16 mouse cellular contexts compared by ENCODE assay signal in the genomic region with DNA sequence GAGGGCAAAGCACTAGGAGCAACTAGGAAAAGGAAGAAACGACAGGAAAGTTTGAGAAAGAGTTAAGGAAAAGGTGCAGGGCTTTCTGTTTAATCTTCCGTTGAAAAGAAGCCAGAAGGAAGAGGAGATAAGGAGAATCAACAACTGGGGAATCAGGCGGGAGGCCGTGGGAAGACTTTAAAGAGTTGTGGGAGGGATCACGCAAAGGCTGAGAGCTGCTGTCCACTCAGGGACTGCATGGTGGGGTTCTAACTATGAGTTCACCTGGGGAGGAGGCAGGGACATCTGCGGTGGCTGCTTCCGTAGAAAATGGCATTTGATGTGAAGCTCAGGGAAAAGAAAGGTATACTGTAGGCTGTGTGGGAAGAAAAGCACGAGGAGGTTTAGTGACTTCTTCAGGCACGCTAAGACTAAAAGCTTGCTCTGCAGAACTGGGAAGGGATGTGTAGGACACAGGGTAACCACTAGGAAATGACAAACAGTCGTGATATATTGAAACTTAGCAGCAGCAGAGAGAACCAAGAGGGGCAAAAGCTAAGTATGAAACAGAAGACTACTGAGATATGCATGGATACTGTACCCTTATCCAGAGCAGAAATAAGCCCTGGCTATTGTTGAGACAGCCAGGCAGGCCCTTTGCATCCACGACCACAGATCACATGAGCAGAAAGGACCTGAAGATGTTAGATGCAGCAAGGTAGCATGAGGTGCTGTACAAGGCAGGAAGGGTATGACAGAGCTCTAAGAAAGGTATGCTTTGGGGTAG.
DNase-seq lines count a peak whose midpoint lies in the region; ATAC-seq lines count a peak whose summit lies in the region.
"Had no signal": no experiment of that assay in that cellular context is flagged by ENCODE, and none has a peak within 500 bp of the region (broad histone marks: within the 10 kb centered on the region; RNA-seq: fewer than 3 reads in every experiment).

No protein-coding gene starts in this region.

- peaks cover 4% of the 10 kb centered on the region; the same call in 1 of the 2 replicates for H3K36me3 ChIP-seq in heart, embryonic 13.5 days
- H3K36me3 ChIP-seq in lung, embryonic 15.5 days: no peaks in the 10 kb centered on the region
- no peaks in the 10 kb centered on the region for H3K36me3 ChIP-seq in liver, embryonic 11.5 days (ENCODE audit: control insufficient read depth, insufficient read depth, low read length)
- no peaks in the 10 kb centered on the region for H3K36me3 ChIP-seq in stomach, embryonic 16.5 days (ENCODE audit: control insufficient read depth, insufficient read depth, low read length)
- H3K36me3 ChIP-seq: embryonic facial prominence, embryonic 15.5 days had no signal

- no peak overlapping the region for H3K27ac ChIP-seq in heart, embryonic 13.5 days (replicated peaks)
- no peak overlapping the region for H3K27ac ChIP-seq in lung, embryonic 15.5 days
- H3K27ac ChIP-seq in liver, embryonic 11.5 days (ENCODE audit: low read depth, low read length): no peak overlapping the region; the same call in 1 of the 2 replicates
- no peak overlapping the region for H3K27ac ChIP-seq in stomach, embryonic 16.5 days (ENCODE audit: low read length)
- H3K27ac ChIP-seq: embryonic facial prominence, embryonic 15.5 days; hindbrain, embryonic 14.5 days had no signal

- peaks cover 26% of the 10 kb centered on the region for H3K4me1 ChIP-seq in heart, embryonic 13.5 days
- peaks cover 6% of the 10 kb centered on the region; the same call in 1 of the 2 replicates for H3K4me1 ChIP-seq in lung, embryonic 15.5 days
- peaks cover 12% of the 10 kb centered on the region for H3K4me1 ChIP-seq in liver, embryonic 11.5 days (replicated peaks; ENCODE audit: control insufficient read depth, insufficient read depth, low read length)
- peaks cover 6% of the 10 kb centered on the region for H3K4me1 ChIP-seq in stomach, embryonic 16.5 days (ENCODE audit: control insufficient read depth, insufficient read depth, low read length)
- H3K4me1 ChIP-seq: embryonic facial prominence, embryonic 15.5 days; megakaryocyte, embryonic 14.5 days had no signal

- no peak for DNase-seq in heart, adult 18-20 months
- DNase-seq in lung, postnatal 36 days: no peak
- DNase-seq in liver, embryonic 11.5 days (ENCODE audit: low spot score): no peak
- no peak for DNase-seq in adrenal gland, adult 2 months
- no peak for DNase-seq in right cerebral cortex, adult 2 months (ENCODE audit: low spot score in 2 of 2)
- DNase-seq: cerebellum, adult 11-12 months; forebrain, postnatal 0 days; gastrocnemius, postnatal 25 days; kidney, adult 8-10 months; thymus, adult 18-20 months had no signal

- 17% methylated on average over 11 of the region's 11 CpGs for WGBS in heart, embryonic 13.5 days
- WGBS in lung, embryonic 15.5 days: 12% methylated on average over 11 of the region's 11 CpGs
- 17% methylated on average over 11 of the region's 11 CpGs for WGBS in liver, embryonic 11.5 days
- WGBS in stomach, embryonic 16.5 days: 22% methylated on average over 11 of the region's 11 CpGs

- peaks cover 10% of the 10 kb centered on the region for H3K9me3 ChIP-seq in heart, embryonic 13.5 days
- H3K9me3 ChIP-seq in lung, embryonic 15.5 days: 0 out of 2 replicates have a peak, but pooled peaks cover 3% of the 10 kb centered on the region
- peaks cover 6% of the 10 kb centered on the region for H3K9me3 ChIP-seq in liver, embryonic 11.5 days (ENCODE audit: control insufficient read depth, low read length)
- H3K9me3 ChIP-seq in stomach, embryonic 16.5 days (replicated peaks; ENCODE audit: control insufficient read depth, low read length): peaks cover 6% of the 10 kb centered on the region
- H3K9me3 ChIP-seq: embryonic facial prominence, embryonic 15.5 days had no signal

- H3K27me3 ChIP-seq in heart, embryonic 13.5 days (replicated peaks): no peaks in the 10 kb centered on the region
- H3K27me3 ChIP-seq in lung, embryonic 15.5 days: no peaks in the 10 kb centered on the region
- H3K27me3 ChIP-seq in liver, embryonic 11.5 days (replicated peaks; ENCODE audit: control insufficient read depth, insufficient read depth, low read length): no peaks in the 10 kb centered on the region
- no peaks in the 10 kb centered on the region for H3K27me3 ChIP-seq in stomach, embryonic 16.5 days (ENCODE audit: control insufficient read depth, insufficient read depth, low read length)
- H3K27me3 ChIP-seq: embryonic facial prominence, embryonic 15.5 days; megakaryocyte, embryonic 14.5 days had no signal

- peak overlapping the region; percentile 55 for H3K4me2 ChIP-seq in heart, embryonic 13.5 days
- peak overlapping the region; percentile 39 for H3K4me2 ChIP-seq in lung, embryonic 15.5 days
- peak overlapping the region; percentile 40 for H3K4me2 ChIP-seq in liver, embryonic 11.5 days
- H3K4me2 ChIP-seq in stomach, embryonic 16.5 days (ENCODE audit: low read depth, low read length): peak overlapping the region; percentile 38
- H3K4me2 ChIP-seq: embryonic facial prominence, embryonic 15.5 days; hindbrain, embryonic 14.5 days had no signal

- ATAC-seq in heart, embryonic 13.5 days (ENCODE audit: extremely low read depth, insufficient number of reproducible peaks, low FRiP score, low TSS enrichment): no peak
- ATAC-seq in lung, embryonic 15.5 days (ENCODE audit: borderline replicate concordance, extremely low read depth, low FRiP score, low TSS enrichment): no peak
- ATAC-seq in liver, embryonic 11.5 days (replicated peaks; ENCODE audit: low FRiP score): peak; percentile 79
- no peak for ATAC-seq in stomach, embryonic 16.5 days (ENCODE audit: insufficient read depth, low FRiP score)
- ATAC-seq: forebrain, postnatal 0 days had no signal

- peak overlapping the region; percentile 5 for H3K4me3 ChIP-seq in heart, embryonic 13.5 days
- no peak overlapping the region for H3K4me3 ChIP-seq in lung, embryonic 15.5 days
- no peak overlapping the region for H3K4me3 ChIP-seq in liver, embryonic 11.5 days (ENCODE audit: low read depth, low read length)
- H3K4me3 ChIP-seq in stomach, embryonic 16.5 days (replicated peaks; ENCODE audit: low read length): peak overlapping the region; percentile 1; the same call in 1 of the 2 replicates
- H3K4me3 ChIP-seq: embryonic facial prominence, embryonic 15.5 days; megakaryocyte, embryonic 14.5 days had no signal

- peak overlapping the region; percentile 16; the same call in 1 of the 2 replicates for H3K9ac ChIP-seq in heart, embryonic 13.5 days
- H3K9ac ChIP-seq in lung, embryonic 15.5 days: no peak overlapping the region
- H3K9ac ChIP-seq in liver, embryonic 11.5 days (ENCODE audit: low read depth, low read length): 0 out of 2 replicates have a peak overlapping the region, but pooled peaks have one; percentile 35
- no peak overlapping the region for H3K9ac ChIP-seq in stomach, embryonic 16.5 days (ENCODE audit: low read length)
- H3K9ac ChIP-seq: embryonic facial prominence, embryonic 15.5 days; forebrain, postnatal 0 days; hindbrain, embryonic 14.5 days had no signal

Comparison
In these comparisons a context has a peak if more than half of its experiments do, and no peak if none do; other contexts are left out.
1. H3K4me3 ChIP-seq: peak in heart, embryonic 13.5 days (single experiment) and stomach, embryonic 16.5 days (single experiment); none in lung, embryonic 15.5 days (single experiment) and liver, embryonic 11.5 days (single experiment).
2. H3K9ac ChIP-seq: peak in heart, embryonic 13.5 days (single experiment) and liver, embryonic 11.5 days (single experiment); none in lung, embryonic 15.5 days (single experiment) and stomach, embryonic 16.5 days (single experiment).
3. Peak in every context shown above with its lines, with median percentiles within 50 percentile points of each other: H3K4me2 ChIP-seq.